Mouse (Mus musculus) limb, embryonic 14.5 days (tissue): ENCODE measurements around the gene Rmi2. TPM values are rescaled to one million over a fixed set of nuclear protein-coding genes. Genes with fewer than 3 reads are reported as not detected.

Experiments
- ATAC-seq: fragments of 200-750 bp; cut with Nextera tagmentation; 2 replicates; pipeline ENCODE4 v1.8.0; 2017; ENCODE audit warnings: low read depth, moderate number of reproducible peaks, moderate TSS enrichment; ENCODE audit not compliant: low FRiP score
- DNase-seq: peaks from one replicate; pipeline ENCODE4 v3.0.0-alpha.2; 2015; ENCODE audit warnings: low spot score
- H3K27ac ChIP-seq: fragments of 300-500 bp; sonication (generic); replicated peaks from 2 replicates; pipeline ENCODE4 v1.5.1; 2014; ENCODE audit warnings: low read depth, mild to moderate bottlenecking, low read length, moderate library complexity, mixed read lengths
- H3K27me3 ChIP-seq: fragments of 300-500 bp; sonication (generic); 2 replicates; pipeline ENCODE4 v1.6.1; 2014; ENCODE audit warnings: low read length, mixed read lengths; ENCODE audit not compliant: control insufficient read depth, insufficient read depth
- H3K36me3 ChIP-seq: fragments of 300-500 bp; sonication (generic); 2 replicates; pipeline ENCODE4 v1.6.1; 2014; ENCODE audit warnings: mild to moderate bottlenecking, low read length, moderate library complexity, mixed read lengths; ENCODE audit not compliant: control insufficient read depth, insufficient read depth
- H3K4me1 ChIP-seq: fragments of 300-500 bp; sonication (generic); 2 replicates; pipeline ENCODE4 v1.6.1; 2014; ENCODE audit warnings: antibody characterized with exemption, low read length, mixed read lengths; ENCODE audit not compliant: control insufficient read depth, insufficient read depth
- H3K4me2 ChIP-seq: fragments of 300-500 bp; sonication (generic); replicated peaks from 2 replicates; pipeline ENCODE4 v1.6.1; 2014; ENCODE audit warnings: low read depth, mild to moderate bottlenecking, low read length, moderate library complexity; ENCODE audit not compliant: severe bottlenecking
- H3K4me3 ChIP-seq: fragments of 300-500 bp; sonication (generic); replicated peaks from 2 replicates; pipeline ENCODE4 v1.5.1; 2014; ENCODE audit warnings: low read length
- H3K9ac ChIP-seq: fragments of 300-500 bp; sonication (generic); 2 replicates; pipeline ENCODE4 v1.6.1; 2014; ENCODE audit warnings: mild to moderate bottlenecking, low read depth, low read length, moderate library complexity; ENCODE audit not compliant: severe bottlenecking
- H3K9me3 ChIP-seq: fragments of 300-500 bp; sonication (generic); 2 replicates; pipeline ENCODE4 v1.6.1; 2016; ENCODE audit warnings: low read length; ENCODE audit not compliant: control insufficient read depth
- POLR2A ChIP-seq: fragments of 200-500 bp; IDR thresholded peaks from 2 replicates; pipeline ENCODE4 v1.8.0; 2012; ENCODE audit warnings: inconsistent platforms, mild to moderate bottlenecking, moderate library complexity, borderline replicate concordance; ENCODE audit not compliant: insufficient read depth, insufficient read length; ENCODE audit errors: extremely low read depth
- WGBS: fragments of 180-500 bp; shearing (Covaris S2); extraction: QIAGEN DNeasy Blood & Tissue Kit; methylation state at CpG from one replicate; pipeline ENCODE4 v1.1.7; 2014; 5-methylcytosine and 5-hydroxymethylcytosine counted together
- polyA plus RNA-seq, 2 experiments: library from polyadenylated mRNA; depleted of rRNA in 1 of 2; stranded (reverse) in 1 of 2; unstranded in 1 of 2; fragments of >200 nt; fragmentation: Nextera tagmentation in 1 of 2; extraction: Ambion mirVana in 1 of 2; gene quantifications; 2 replicates each; pipeline versions ENCODE4 v1.2.1 to v1.2.3; 2012 to 2014

Gene Rmi2
- polyA plus RNA-seq, 2 experiments: 3.4 to 7.3 TPM

DNA sequence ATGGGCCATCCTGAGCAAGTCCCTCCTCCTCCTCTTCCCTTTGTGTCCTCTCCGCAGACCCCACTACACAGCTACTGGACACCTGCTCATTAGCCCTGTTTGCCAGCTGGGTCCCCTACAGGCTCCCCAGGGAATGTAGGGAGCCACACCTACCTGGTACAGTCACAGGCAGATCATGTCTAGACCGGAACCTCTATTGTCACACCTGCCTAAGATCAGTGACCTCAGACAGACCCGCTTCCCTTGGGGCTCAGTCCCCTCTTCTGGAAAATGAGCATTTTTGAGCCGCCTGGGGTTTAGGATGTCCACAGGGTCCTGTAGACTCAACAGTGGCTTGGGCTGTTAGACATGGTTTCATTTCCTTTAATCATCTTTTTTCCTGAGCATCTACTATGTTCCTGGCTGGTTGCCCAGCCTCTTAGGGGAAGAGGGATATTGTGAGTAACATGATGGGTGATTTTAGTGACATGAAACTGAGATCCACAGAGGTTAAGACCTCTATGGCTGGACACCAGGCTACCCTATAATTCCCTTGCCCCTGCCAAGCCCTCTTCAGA, 16.2 kb upstream of the Rmi2 start:
- Histone ChIP-seq H3K4me2 (no peak overlapping the region), H3K27ac (no peak overlapping the region), H3K9me3 (no peaks in the 10 kb centered on the region), H3K36me3 (no peaks in the 10 kb centered on the region), H3K9ac (no peak overlapping the region), H3K4me3 (no peak overlapping the region), H3K27me3 (no peaks in the 10 kb centered on the region), H3K4me1 (0 out of 2 replicates have a peak, but pooled peaks cover 4% of the 10 kb centered on the region)
- no peak for DNase-seq
- no peak for TF ChIP-seq POLR2A
- WGBS: 80% methylated on average over 4 of the region's 4 CpGs
- ATAC-seq: no peak

DNA sequence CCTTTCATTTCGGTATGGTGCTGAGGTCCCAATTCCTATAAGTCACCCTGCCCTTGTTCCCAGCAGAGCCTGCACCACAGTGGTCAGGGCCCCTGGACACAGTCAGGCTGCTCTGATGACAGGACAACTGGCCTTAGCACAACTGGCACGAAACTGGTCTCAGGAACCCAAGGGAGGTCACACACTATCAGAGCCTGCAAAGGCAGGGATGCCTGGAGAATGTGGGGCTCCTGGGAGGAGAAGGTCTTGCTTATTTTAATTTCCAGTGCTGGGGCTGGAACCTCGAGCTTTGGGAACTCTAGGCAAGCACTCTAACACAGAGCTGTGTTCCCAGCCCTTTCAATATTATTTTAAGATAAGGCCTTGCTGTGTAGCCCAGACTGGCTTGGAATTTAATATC, 14.9 kb upstream of the Rmi2 start:
- Histone ChIP-seq H3K4me2 (no peak overlapping the region), H3K27ac (no peak overlapping the region), H3K9ac (no peak overlapping the region), H3K4me3 (no peak overlapping the region), H3K9me3 (no peaks in the 10 kb centered on the region), H3K36me3 (no peaks in the 10 kb centered on the region), H3K27me3 (no peaks in the 10 kb centered on the region), H3K4me1 (0 out of 2 replicates have a peak, but pooled peaks cover 5% of the 10 kb centered on the region)
- WGBS: 65% methylated on average over 3 of the region's 3 CpGs
- ATAC-seq: no peak
- no peak for DNase-seq
- no peak for TF ChIP-seq POLR2A

DNA sequence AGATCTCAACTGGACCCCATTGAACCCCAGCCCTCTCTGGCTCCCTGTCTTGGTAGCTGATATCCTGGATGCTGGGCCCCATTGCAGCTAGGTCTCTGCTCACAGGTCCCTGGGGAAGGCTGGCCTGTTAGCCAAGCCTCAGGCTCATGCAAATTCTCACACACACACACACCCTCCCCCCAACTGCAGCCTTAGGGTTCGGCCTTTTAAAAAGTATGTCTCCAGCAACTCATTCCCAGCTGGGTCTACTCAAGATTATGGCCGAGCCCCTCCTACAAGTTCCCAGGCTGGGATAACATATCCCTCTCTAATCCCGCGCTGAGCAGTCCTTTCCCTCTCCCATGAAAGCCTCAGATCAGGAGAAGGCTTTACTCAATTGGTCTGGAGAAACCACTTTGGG, 13.5 kb upstream of the Rmi2 start:
- H3K9ac ChIP-seq: peak overlapping the region; percentile 25; the same call in 1 of the 2 replicates
- 40% methylated on average over 4 of the region's 4 CpGs for WGBS
- no peak overlapping the region for H3K4me2 ChIP-seq
- ATAC-seq (no peak), DNase-seq (no peak)
- no peak overlapping the region for H3K27ac ChIP-seq
- peaks cover 17% of the 10 kb centered on the region for H3K4me1 ChIP-seq
- H3K9me3 ChIP-seq: no peaks in the 10 kb centered on the region
- H3K27me3 ChIP-seq: no peaks in the 10 kb centered on the region
- TF ChIP-seq POLR2A: no peak
- H3K36me3 ChIP-seq: no peaks in the 10 kb centered on the region
- H3K4me3 ChIP-seq: no peak overlapping the region

DNA sequence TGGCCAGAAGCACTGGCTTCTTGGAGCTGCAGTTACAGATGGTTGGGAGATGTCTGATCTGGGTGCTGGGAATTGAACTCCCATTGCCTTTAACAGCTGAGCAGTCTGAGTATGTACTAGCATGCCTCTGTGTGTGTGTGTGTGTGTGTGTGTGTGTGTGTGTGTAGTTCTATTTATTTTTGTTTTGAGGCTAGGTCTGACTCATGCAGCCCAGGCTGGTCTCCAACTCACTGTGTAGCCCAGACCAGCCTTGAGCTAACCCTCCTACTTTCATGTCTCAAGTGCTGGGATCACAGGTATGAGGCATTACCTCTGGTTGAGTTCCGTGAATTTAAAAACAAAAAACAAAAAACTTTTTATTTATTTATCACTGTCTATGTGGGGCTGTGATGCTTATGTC, 10.3 kb upstream of the Rmi2 start:
- Histone ChIP-seq H3K27me3 (no peaks in the 10 kb centered on the region), H3K4me2 (no peak overlapping the region), H3K4me1 (peaks cover 19% of the 10 kb centered on the region), H3K9ac (no peak overlapping the region), H3K9me3 (no peaks in the 10 kb centered on the region), H3K4me3 (no peak overlapping the region), H3K36me3 (no peaks in the 10 kb centered on the region), H3K27ac (no peak overlapping the region)
- no peak for TF ChIP-seq POLR2A
- WGBS: 77% methylated on average over 1 of the region's 1 CpGs
- ATAC-seq (no peak), DNase-seq (no peak)

GRCm38 (mm10) chr16:10825840-10826239, 9.0 kb upstream of the Rmi2 start:
- DNase-seq (no peak), ATAC-seq (peak; percentile 66; the same call in 1 of the 2 replicates)
- no peak overlapping the region for H3K4me3 ChIP-seq
- H3K27me3 ChIP-seq: no peaks in the 10 kb centered on the region
- H3K27ac ChIP-seq: no peak overlapping the region
- H3K9me3 ChIP-seq: no peaks in the 10 kb centered on the region
- peaks cover 19% of the 10 kb centered on the region for H3K4me1 ChIP-seq
- no peak overlapping the region for H3K9ac ChIP-seq
- no peak overlapping the region for H3K4me2 ChIP-seq
- no peaks in the 10 kb centered on the region for H3K36me3 ChIP-seq
- WGBS: 46% methylated on average over 4 of the region's 4 CpGs
- no peak for TF ChIP-seq POLR2A
